Mouse (Mus musculus) hindbrain, embryonic 14.5 days (tissue): ENCODE results near the gene Rerg. TPM values are rescaled to one million over a fixed set of nuclear protein-coding genes. Genes with fewer than 3 reads are reported as not detected.

ENCODE experiments used
- ATAC-seq: fragments of 200-750 bp; cut with Nextera tagmentation; 2 replicates; pipeline ENCODE4 v1.8.0; 2017; ENCODE audit warnings: moderate number of reproducible peaks, mild to moderate bottlenecking, moderate TSS enrichment, moderate library complexity; ENCODE audit not compliant: low FRiP score
- DNase-seq: peaks from one replicate; pipeline ENCODE4 v3.0.0-alpha.2; 2015; ENCODE audit warnings: low spot score
- H3K27ac ChIP-seq: fragments of 300-500 bp; sonication (generic); 2 replicates; pipeline ENCODE4 v1.5.1; 2014; ENCODE audit warnings: mild to moderate bottlenecking, moderate library complexity
- H3K27me3 ChIP-seq: fragments of 300-500 bp; sonication (generic); 2 replicates; pipeline ENCODE4 v1.6.1; 2014; ENCODE audit warnings: mild to moderate bottlenecking, low read length, mixed read lengths; ENCODE audit not compliant: control insufficient read depth, insufficient read depth
- H3K36me3 ChIP-seq: fragments of 300-500 bp; sonication (generic); replicated peaks from 2 replicates; pipeline ENCODE4 v1.6.1; 2014; ENCODE audit not compliant: control insufficient read depth, insufficient read depth
- H3K4me1 ChIP-seq: fragments of 300-500 bp; sonication (generic); replicated peaks from 2 replicates; pipeline ENCODE4 v1.6.1; 2014; ENCODE audit warnings: antibody characterized with exemption, low read length, mixed read lengths; ENCODE audit not compliant: control insufficient read depth, insufficient read depth
- H3K4me2 ChIP-seq: fragments of 300-500 bp; sonication (generic); replicated peaks from 2 replicates; pipeline ENCODE4 v1.6.1; 2014; ENCODE audit warnings: mild to moderate bottlenecking, moderate library complexity
- H3K4me3 ChIP-seq: fragments of 300-500 bp; sonication (generic); replicated peaks from 2 replicates; pipeline ENCODE4 v1.5.1; 2014; ENCODE audit warnings: mild to moderate bottlenecking, low read length
- H3K9ac ChIP-seq: fragments of 300-500 bp; sonication (generic); 2 replicates; pipeline ENCODE4 v1.6.1; 2014
- H3K9me3 ChIP-seq: fragments of 300-500 bp; sonication (generic); 2 replicates; pipeline ENCODE4 v1.6.1; 2016; ENCODE audit warnings: low read length; ENCODE audit not compliant: control insufficient read depth
- WGBS: fragments of 180-500 bp; shearing (Covaris S2); extraction: QIAGEN DNeasy Blood & Tissue Kit; methylation state at CpG from one replicate; pipeline ENCODE4 v1.1.7; 2014; 5-methylcytosine and 5-hydroxymethylcytosine counted together
- polyA plus RNA-seq: library from polyadenylated mRNA; unstranded; fragments of >200 nt; fragmentation: Nextera tagmentation; extraction: Ambion mirVana; gene quantifications from 2 replicates; pipeline ENCODE4 v1.2.1, GENCODE M21; 2014

The Rerg gene
- polyA plus RNA-seq, 1 experiment from 2014 or later = 6.5 TPM

DNA sequence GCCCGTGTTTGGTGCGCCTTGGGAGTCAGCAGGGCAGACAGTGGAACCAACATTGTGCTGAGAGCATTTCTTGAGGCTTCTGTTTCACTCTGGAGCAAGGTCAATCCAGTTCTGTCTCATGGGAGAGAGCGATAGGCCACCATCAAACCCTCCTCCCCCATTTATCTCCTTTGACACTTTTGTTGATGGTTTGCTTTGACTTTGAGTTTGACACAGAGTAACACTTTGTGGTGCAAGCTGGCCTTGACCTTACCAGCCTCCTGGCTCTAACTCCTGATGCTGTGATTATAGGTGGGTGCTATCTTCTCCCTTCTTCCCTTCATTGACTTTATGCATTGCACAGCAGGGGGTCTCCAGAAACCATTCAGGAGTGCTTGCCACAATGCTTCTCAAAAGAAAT, 30.9 kb upstream of the Rerg start:
- H3K9me3 ChIP-seq = no peaks in the 10 kb centered on the region
- H3K27me3 ChIP-seq = no peaks in the 10 kb centered on the region
- H3K9ac ChIP-seq = no peak overlapping the region
- H3K4me1 ChIP-seq = no peaks in the 10 kb centered on the region
- 92% methylated on average over 3 of the region's 3 CpGs for WGBS
- H3K4me3 ChIP-seq = no peak overlapping the region
- H3K27ac ChIP-seq = no peak overlapping the region
- ATAC-seq = no peak
- no peaks in the 10 kb centered on the region for H3K36me3 ChIP-seq
- DNase-seq = no peak
- no peak overlapping the region for H3K4me2 ChIP-seq

DNA sequence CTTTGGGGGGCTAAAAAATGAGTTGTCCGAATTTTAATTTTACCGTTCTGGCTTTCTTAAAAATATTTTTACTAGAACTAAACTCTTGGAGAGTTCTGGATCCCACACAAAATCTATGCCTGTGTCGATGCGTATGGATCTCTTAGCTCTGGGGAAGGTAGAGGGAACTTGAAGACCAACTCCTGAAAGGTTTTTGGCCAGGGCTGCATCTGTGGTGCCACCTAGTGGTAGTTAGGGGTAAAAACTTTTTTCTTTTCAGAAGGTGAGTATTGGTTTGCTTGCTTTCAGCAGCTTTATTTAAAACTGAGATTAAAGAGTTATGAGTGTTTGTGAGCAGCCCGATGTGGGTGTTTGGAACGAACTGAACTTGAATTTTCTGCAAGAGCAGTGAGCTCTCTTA, 21.8 kb upstream of the Rerg start:
- no peak overlapping the region for H3K9ac ChIP-seq
- DNase-seq (peak; percentile 79), ATAC-seq (no peak)
- no peak overlapping the region for H3K4me2 ChIP-seq
- no peak overlapping the region for H3K4me3 ChIP-seq
- H3K9me3 ChIP-seq = no peaks in the 10 kb centered on the region
- no peaks in the 10 kb centered on the region for H3K36me3 ChIP-seq
- no peak overlapping the region for H3K27ac ChIP-seq
- H3K4me1 ChIP-seq = no peaks in the 10 kb centered on the region
- 27% methylated on average over 6 of the region's 6 CpGs for whole genome bisulfite sequencing
- H3K27me3 ChIP-seq = no peaks in the 10 kb centered on the region

DNA sequence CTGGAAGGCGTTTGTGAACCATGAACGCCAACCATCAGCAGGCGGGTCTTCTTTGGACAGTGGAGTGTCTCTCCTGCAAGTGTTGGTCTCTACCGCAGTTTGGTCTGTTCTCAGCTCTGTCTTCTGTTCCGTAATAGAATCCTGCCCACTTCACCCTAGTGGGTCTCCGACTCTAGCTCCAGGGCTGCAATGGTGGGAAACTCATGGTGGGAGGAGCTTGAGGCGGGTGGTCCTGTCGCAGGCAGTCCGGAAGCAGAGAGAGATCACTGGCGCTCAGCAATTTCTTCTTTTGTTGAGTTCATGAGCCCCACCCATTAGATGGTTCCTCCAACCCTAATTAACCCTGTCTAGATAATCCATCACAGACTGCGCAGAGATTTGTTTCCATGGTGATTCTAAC, 20.7 kb upstream of the Rerg start:
- no peak overlapping the region for H3K4me3 ChIP-seq
- no peak overlapping the region for H3K27ac ChIP-seq
- H3K9me3 ChIP-seq = no peaks in the 10 kb centered on the region
- H3K4me2 ChIP-seq = no peak overlapping the region
- H3K9ac ChIP-seq = no peak overlapping the region
- ATAC-seq (no peak), DNase-seq (no peak)
- H3K4me1 ChIP-seq = no peaks in the 10 kb centered on the region
- 90% methylated on average over 11 of the region's 11 CpGs for WGBS
- H3K36me3 ChIP-seq = no peaks in the 10 kb centered on the region
- H3K27me3 ChIP-seq = no peaks in the 10 kb centered on the region

DNA sequence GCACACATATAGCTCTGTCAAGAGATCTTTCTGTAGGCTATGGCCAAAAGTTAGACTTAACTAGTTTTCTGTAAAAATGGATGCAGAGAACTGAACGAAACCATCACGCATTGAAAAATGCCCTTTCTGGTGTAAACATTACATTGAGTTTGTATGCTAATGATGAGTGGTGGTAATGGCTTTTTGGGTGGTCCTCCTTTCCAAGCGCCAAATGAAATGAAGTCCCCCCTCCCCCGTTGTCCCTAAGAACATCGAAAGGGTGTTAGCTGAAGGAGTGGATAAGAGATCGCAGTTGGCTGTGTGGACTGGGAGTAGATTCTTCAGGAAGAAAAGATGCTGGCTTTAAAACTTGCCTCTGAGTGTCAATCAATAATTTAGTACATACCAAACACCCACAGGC, 20.3 kb upstream of the Rerg start:
- Histone ChIP-seq H3K36me3 (no peaks in the 10 kb centered on the region), H3K4me3 (no peak overlapping the region), H3K4me2 (no peak overlapping the region), H3K27ac (no peak overlapping the region), H3K9me3 (no peaks in the 10 kb centered on the region), H3K4me1 (no peaks in the 10 kb centered on the region), H3K9ac (no peak overlapping the region), H3K27me3 (no peaks in the 10 kb centered on the region)
- DNase-seq = no peak
- ATAC-seq = no peak
- 94% methylated on average over 6 of the region's 6 CpGs for WGBS

DNA sequence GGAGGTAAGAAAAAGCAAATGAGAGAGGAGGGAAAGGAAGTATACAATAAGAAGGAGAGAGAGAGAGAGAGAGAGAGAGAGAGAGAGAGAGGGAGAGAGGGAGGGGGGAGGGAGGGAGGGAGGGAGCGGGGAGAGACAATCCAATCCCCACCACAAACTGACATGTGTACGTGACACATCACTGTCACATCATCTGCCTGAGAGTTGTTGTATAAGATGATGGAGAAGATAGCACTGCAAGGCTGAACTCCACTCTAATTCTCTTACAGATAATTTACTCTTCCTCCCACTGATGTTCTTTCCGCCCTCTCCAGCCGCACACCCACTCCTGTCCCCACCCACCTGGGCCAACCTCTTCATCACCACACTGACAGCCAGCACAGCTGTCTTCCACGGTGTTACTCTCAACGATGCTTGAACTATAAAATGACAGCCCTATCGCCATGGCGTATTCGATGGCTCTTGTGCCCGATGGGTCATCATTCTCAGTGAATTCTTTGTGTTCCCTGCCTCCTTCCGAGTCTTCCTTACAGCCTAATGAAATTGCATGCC, 18.2 kb upstream of the Rerg start:
- H3K27ac ChIP-seq = no peak overlapping the region
- H3K4me3 ChIP-seq = no peak overlapping the region
- H3K27me3 ChIP-seq = no peaks in the 10 kb centered on the region
- WGBS = 45% methylated on average over 11 of the region's 11 CpGs
- no peak overlapping the region for H3K4me2 ChIP-seq
- no peaks in the 10 kb centered on the region for H3K36me3 ChIP-seq
- no peaks in the 10 kb centered on the region for H3K4me1 ChIP-seq
- H3K9me3 ChIP-seq = no peaks in the 10 kb centered on the region
- no peak for DNase-seq
- no peak overlapping the region for H3K9ac ChIP-seq
- ATAC-seq = peak; percentile 34; the same call in 1 of the 2 replicates

DNA sequence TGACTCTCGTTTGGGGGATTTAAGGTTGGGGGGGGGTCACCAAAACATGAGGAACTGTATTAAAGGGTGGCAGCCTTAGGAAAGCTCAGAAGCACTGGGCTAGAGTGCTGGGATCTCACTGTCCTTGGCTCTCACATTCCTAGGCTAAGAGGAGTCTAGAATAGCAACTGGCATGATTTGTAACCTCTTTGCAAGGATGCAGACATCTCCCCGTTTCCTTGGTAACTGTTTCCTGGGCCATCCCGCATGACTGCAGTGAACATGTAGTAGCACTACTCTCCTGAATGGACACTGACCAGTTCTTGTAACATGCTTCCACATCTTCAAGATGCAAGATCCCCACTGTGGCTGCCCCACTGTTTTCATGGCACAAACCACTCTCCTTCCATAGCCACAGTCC, 17.1 kb upstream of the Rerg start:
- no peaks in the 10 kb centered on the region for H3K27me3 ChIP-seq
- 73% methylated on average over 3 of the region's 3 CpGs for WGBS
- no peak overlapping the region for H3K9ac ChIP-seq
- H3K36me3 ChIP-seq = no peaks in the 10 kb centered on the region
- no peak overlapping the region for H3K4me3 ChIP-seq
- H3K9me3 ChIP-seq = no peaks in the 10 kb centered on the region
- DNase-seq (no peak), ATAC-seq (no peak)
- no peak overlapping the region for H3K27ac ChIP-seq
- no peak overlapping the region for H3K4me2 ChIP-seq
- no peaks in the 10 kb centered on the region for H3K4me1 ChIP-seq

DNA sequence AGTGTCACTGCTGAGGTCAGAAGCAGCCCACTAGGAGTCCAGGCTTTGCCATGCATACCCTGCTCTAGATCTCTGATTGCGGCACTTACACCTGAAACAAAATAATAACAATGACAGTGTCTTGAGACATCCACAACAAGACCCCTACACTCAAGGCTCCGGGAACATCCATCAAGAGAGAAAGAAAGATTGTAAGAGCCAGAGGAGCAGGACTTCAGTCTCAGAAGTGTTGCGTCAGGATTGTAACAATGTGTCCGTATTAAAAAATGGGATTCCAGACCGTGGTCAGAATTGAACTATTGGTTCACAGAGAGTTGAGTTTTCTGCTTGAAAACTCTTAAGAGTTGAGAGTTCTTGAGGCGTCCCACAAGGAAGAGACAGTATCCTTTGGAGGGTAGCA, 10.3 kb upstream of the Rerg start:
- no peak overlapping the region for H3K4me3 ChIP-seq
- no peaks in the 10 kb centered on the region for H3K9me3 ChIP-seq
- H3K36me3 ChIP-seq = no peaks in the 10 kb centered on the region
- H3K27me3 ChIP-seq = no peaks in the 10 kb centered on the region
- no peak overlapping the region for H3K4me2 ChIP-seq
- H3K27ac ChIP-seq = no peak overlapping the region
- 0 out of 2 replicates have a peak, but pooled peaks cover 5% of the 10 kb centered on the region for H3K4me1 ChIP-seq
- WGBS = 72% methylated on average over 6 of the region's 6 CpGs
- ATAC-seq (no peak), DNase-seq (no peak)
- H3K9ac ChIP-seq = no peak overlapping the region

DNA sequence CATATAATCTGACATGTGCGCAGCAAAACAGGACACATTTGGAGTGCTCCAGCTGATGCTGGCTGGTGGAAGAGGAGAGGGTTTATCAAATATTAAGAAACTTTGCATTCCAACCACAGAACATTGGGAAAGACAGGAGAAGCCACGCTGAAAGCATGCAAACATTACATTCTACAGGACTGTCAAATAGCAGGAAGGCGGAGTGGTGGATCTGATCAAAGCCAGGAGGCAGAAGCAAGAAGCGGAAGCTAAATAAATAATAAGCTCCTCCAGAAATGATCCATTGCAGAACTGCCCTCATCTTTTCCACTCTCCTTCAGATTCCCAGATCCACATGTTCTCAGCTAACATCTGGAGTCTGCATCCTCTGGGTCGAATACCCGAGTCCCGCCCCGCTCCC, 9.8 kb upstream of the Rerg start:
- H3K27ac ChIP-seq = no peak overlapping the region
- no peaks in the 10 kb centered on the region for H3K27me3 ChIP-seq
- H3K9ac ChIP-seq = no peak overlapping the region
- no peaks in the 10 kb centered on the region for H3K9me3 ChIP-seq
- DNase-seq = no peak
- no peak overlapping the region for H3K4me3 ChIP-seq
- no peaks in the 10 kb centered on the region for H3K36me3 ChIP-seq
- no peak overlapping the region for H3K4me2 ChIP-seq
- no peak for ATAC-seq
- 60% methylated on average over 8 of the region's 8 CpGs for WGBS
- 0 out of 2 replicates have a peak, but pooled peaks cover 5% of the 10 kb centered on the region for H3K4me1 ChIP-seq

DNA sequence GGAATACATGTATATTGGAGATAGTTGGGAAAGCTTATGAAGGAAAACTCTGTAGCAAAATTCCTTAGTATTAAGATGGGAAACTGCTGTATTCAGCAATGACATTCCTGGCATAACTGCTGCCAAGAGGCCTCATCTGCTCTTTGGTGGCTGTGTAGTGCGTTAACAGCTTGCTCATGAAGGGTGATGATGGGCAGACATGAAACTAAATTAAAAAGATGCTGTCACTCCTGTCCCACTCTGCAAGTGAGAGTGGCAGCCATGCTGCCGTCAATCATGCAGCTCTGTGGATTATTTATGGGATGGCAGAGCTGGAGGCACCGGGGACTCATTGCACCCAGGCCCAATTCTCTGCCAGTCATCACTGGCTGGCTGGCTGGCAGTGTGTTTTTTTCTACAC, 8.7 kb upstream of the Rerg start:
- DNase-seq (no peak), ATAC-seq (no peak)

DNA sequence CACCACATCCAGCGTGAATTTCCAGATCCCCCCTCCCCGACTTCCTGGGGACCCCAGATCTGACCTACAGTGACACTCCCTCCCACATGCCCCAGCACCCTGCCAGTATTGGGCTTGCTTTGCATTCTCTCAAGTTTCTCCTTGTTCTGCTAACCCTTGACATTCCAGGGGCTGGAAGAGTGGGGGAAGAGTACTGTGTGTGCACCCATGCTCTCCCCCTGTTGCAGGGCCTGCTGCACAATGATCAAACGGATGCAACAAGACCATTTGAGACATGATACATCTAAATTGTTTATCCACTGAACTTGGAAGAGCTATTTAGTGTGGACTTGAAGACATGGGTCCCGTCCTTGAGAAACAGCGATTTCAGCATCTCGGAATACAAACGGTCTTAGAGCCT, 349 bp upstream of the Rerg start:
- DNase-seq (no peak), ATAC-seq (no peak)
- Histone ChIP-seq H3K4me1 (0 out of 2 replicates have a peak, but pooled peaks cover 5% of the 10 kb centered on the region), H3K9me3 (no peaks in the 10 kb centered on the region), H3K4me3 (no peak overlapping the region), H3K27ac (no peak overlapping the region), H3K9ac (no peak overlapping the region), H3K4me2 (no peak overlapping the region), H3K27me3 (peaks cover 11% of the 10 kb centered on the region), H3K36me3 (no peaks in the 10 kb centered on the region)
- WGBS = 43% methylated on average over 7 of the region's 7 CpGs

More for the DNA sequence above, 8.7 kb upstream of the Rerg start:
- Histone ChIP-seq H3K27ac (no peak overlapping the region), H3K4me3 (no peak overlapping the region), H3K9ac (no peak overlapping the region), H3K4me1 (0 out of 2 replicates have a peak, but pooled peaks cover 5% of the 10 kb centered on the region), H3K4me2 (no peak overlapping the region), H3K9me3 (no peaks in the 10 kb centered on the region), H3K36me3 (no peaks in the 10 kb centered on the region), H3K27me3 (no peaks in the 10 kb centered on the region)
- 33% methylated on average over 3 of the region's 3 CpGs for WGBS
